ENCODE assay signal across 8 mouse cellular contexts in the genomic region with DNA sequence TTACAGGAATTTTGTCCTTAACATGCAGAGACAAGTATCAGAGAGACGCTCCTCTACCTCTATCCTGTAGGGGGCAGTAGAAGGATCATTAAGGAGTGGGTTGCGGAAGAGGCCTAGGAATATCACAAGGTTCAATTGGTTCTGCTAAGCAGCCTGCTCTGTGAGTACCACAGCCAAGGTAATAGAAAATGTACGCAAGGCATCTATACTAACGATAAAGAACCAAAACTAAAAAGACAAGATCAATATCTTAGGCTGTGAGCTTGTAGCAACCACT.
DNase-seq lines count a peak whose midpoint lies in the region; ATAC-seq lines count a peak whose summit lies in the region.

No protein-coding gene starts in this region.

- no peak overlapping the region for H3K27ac ChIP-seq in hindbrain, embryonic 11.5 days (ENCODE audit: low read depth, low read length)
- H3K27ac ChIP-seq in hindbrain, embryonic 10.5 days, result no peak overlapping the region
- H3K27ac ChIP-seq in hindbrain, embryonic 13.5 days, result no peak overlapping the region

- DNase-seq in hindbrain, embryonic 11.5 days (ENCODE audit: low spot score), result peak; percentile 39
- DNase-seq in hindbrain, embryonic 10.5 days (ENCODE audit: low spot score), result no peak
- DNase-seq in thymus, postnatal 14 days, result peak; percentile 6
- no peak for DNase-seq in thymus, adult 18-20 months
- DNase-seq in adrenal gland, adult 18-20 months (ENCODE audit: low spot score in 2 of 2), result no peak
- DNase-seq in heart, postnatal 36 days, result no peak

- no peak overlapping the region for H3K9ac ChIP-seq in hindbrain, embryonic 11.5 days (ENCODE audit: low read depth, low read length)
- H3K9ac ChIP-seq in hindbrain, embryonic 13.5 days, result no peak overlapping the region

- intact Hi-C loops in heart, postnatal 36 days (cut with DNase I), result loop anchor here (1.0 to 10.0 kb wide), 5 partner anchors 37 to 630 kb away; no protein-coding TSS in a partner anchor

- no peak overlapping the region for H3K4me3 ChIP-seq in hindbrain, embryonic 11.5 days (ENCODE audit: low read depth, low read length)
- H3K4me3 ChIP-seq in hindbrain, embryonic 10.5 days, result no peak overlapping the region
- no peak overlapping the region for H3K4me3 ChIP-seq in hindbrain, embryonic 13.5 days

- H3K9me3 ChIP-seq in hindbrain, embryonic 11.5 days (ENCODE audit: control insufficient read depth, low read length), result no peaks in the 10 kb centered on the region
- H3K9me3 ChIP-seq in hindbrain, embryonic 10.5 days, result 0 out of 2 replicates have a peak, but pooled peaks cover under 1% of the 10 kb centered on the region
- H3K9me3 ChIP-seq in hindbrain, embryonic 13.5 days, result no peaks in the 10 kb centered on the region

- ATAC-seq in hindbrain, embryonic 11.5 days (ENCODE audit: low FRiP score), result no peak; the same call in 1 of the 2 replicates
- peak; percentile 36; the same call in 1 of the 2 replicates for ATAC-seq in hindbrain, embryonic 13.5 days (ENCODE audit: low FRiP score)
- ATAC-seq in erythroblast, adult 5-6 weeks (replicated peaks; ENCODE audit: low FRiP score, poor library complexity, severe bottlenecking), result no peak

- no peak overlapping the region for H3K4me2 ChIP-seq in hindbrain, embryonic 11.5 days (replicated peaks; ENCODE audit: low read depth, low read length)
- no peak overlapping the region for H3K4me2 ChIP-seq in hindbrain, embryonic 13.5 days

- no peaks in the 10 kb centered on the region for H3K4me1 ChIP-seq in hindbrain, embryonic 11.5 days (replicated peaks; ENCODE audit: control insufficient read depth, insufficient read depth, low read length)
- no peaks in the 10 kb centered on the region for H3K4me1 ChIP-seq in hindbrain, embryonic 10.5 days (replicated peaks)
- no peaks in the 10 kb centered on the region for H3K4me1 ChIP-seq in hindbrain, embryonic 13.5 days (replicated peaks)

- WGBS in hindbrain, embryonic 11.5 days, result 74% methylated on average over 4 of the region's 4 CpGs
- 69% methylated on average over 4 of the region's 4 CpGs for WGBS in hindbrain, embryonic 10.5 days
- 67% methylated on average over 4 of the region's 4 CpGs for WGBS in hindbrain, embryonic 13.5 days

- H3K36me3 ChIP-seq in hindbrain, embryonic 11.5 days (ENCODE audit: control insufficient read depth, insufficient read depth, low read length), result no peaks in the 10 kb centered on the region
- no peaks in the 10 kb centered on the region for H3K36me3 ChIP-seq in hindbrain, embryonic 10.5 days
- no peaks in the 10 kb centered on the region for H3K36me3 ChIP-seq in hindbrain, embryonic 13.5 days

- no peaks in the 10 kb centered on the region for H3K27me3 ChIP-seq in hindbrain, embryonic 11.5 days (ENCODE audit: control insufficient read depth, insufficient read depth, low read length)
- H3K27me3 ChIP-seq in hindbrain, embryonic 10.5 days (ENCODE audit: insufficient read depth, poor library complexity, severe bottlenecking), result no peaks in the 10 kb centered on the region
- no peaks in the 10 kb centered on the region for H3K27me3 ChIP-seq in hindbrain, embryonic 13.5 days

Comparison
In these comparisons a context has a peak if more than half of its experiments do, and no peak if none do; other contexts are left out.
1. DNase-seq: peak in hindbrain, embryonic 11.5 days (single experiment) and thymus, postnatal 14 days (single experiment); none in hindbrain, embryonic 10.5 days (single experiment), thymus, adult 18-20 months (0 of 2), adrenal gland, adult 18-20 months (0 of 2) and heart, postnatal 36 days (0 of 2).